Mouse (Mus musculus) embryonic facial prominence, embryonic 14.5 days (tissue): Measurements from ENCODE around the gene Zkscan16. TPM values are rescaled to one million over a fixed set of nuclear protein-coding genes. Genes with fewer than 3 reads are reported as not detected.

Experiments
- ATAC-seq: fragments of 200-750 bp; cut with Nextera tagmentation; 2 replicates; pipeline ENCODE4 v1.8.0; 2017; ENCODE audit warnings: low read depth, moderate number of reproducible peaks, moderate TSS enrichment
- DNase-seq: peaks from one replicate; pipeline ENCODE4 v3.0.0-alpha.2; 2015; ENCODE audit warnings: low spot score
- H3K27ac ChIP-seq: fragments of 300-500 bp; sonication (generic); replicated peaks from 2 replicates; pipeline ENCODE4 v1.5.1; 2014; ENCODE audit warnings: low read depth, mild to moderate bottlenecking, low read length, moderate library complexity
- H3K27me3 ChIP-seq: fragments of 300-500 bp; sonication (generic); replicated peaks from 2 replicates; pipeline ENCODE4 v1.6.1; 2014; ENCODE audit warnings: low read length; ENCODE audit not compliant: control insufficient read depth, insufficient read depth
- H3K36me3 ChIP-seq: fragments of 300-500 bp; sonication (generic); 2 replicates; pipeline ENCODE4 v1.6.1; 2014; ENCODE audit warnings: low read length, mixed read lengths; ENCODE audit not compliant: control insufficient read depth, insufficient read depth
- H3K4me1 ChIP-seq: fragments of 300-500 bp; sonication (generic); 2 replicates; pipeline ENCODE4 v1.6.1; 2014; ENCODE audit warnings: antibody characterized with exemption, low read length; ENCODE audit not compliant: control insufficient read depth, insufficient read depth
- H3K4me2 ChIP-seq: fragments of 300-500 bp; sonication (generic); 2 replicates; pipeline ENCODE4 v1.6.1; 2014; ENCODE audit warnings: low read depth, mild to moderate bottlenecking, low read length, moderate library complexity, mixed read lengths
- H3K4me3 ChIP-seq: fragments of 300-500 bp; sonication (generic); 2 replicates; pipeline ENCODE4 v1.5.1; 2014; ENCODE audit warnings: low read depth, mild to moderate bottlenecking, low read length
- H3K9ac ChIP-seq: fragments of 300-500 bp; sonication (generic); 2 replicates; pipeline ENCODE4 v1.6.1; 2014; ENCODE audit warnings: low read depth, mild to moderate bottlenecking, low read length, moderate library complexity, mixed read lengths
- H3K9me3 ChIP-seq: fragments of 300-500 bp; sonication (generic); 2 replicates; pipeline ENCODE4 v1.6.1; 2016; ENCODE audit warnings: low read length; ENCODE audit not compliant: control insufficient read depth
- WGBS: fragments of 180-500 bp; shearing (Covaris S2); extraction: QIAGEN DNeasy Blood & Tissue Kit; methylation state at CpG from one replicate; pipeline ENCODE4 v1.1.7; 2014; 5-methylcytosine and 5-hydroxymethylcytosine counted together
- polyA plus RNA-seq: library from polyadenylated mRNA; unstranded; fragments of >200 nt; fragmentation: Nextera tagmentation; extraction: Ambion mirVana; gene quantifications from 2 replicates; pipeline ENCODE4 v1.2.1, GENCODE M21; 2014

Gene Zkscan16
- polyA plus RNA-seq, 1 experiment from 2014 or later, result 0.75 TPM

DNA sequence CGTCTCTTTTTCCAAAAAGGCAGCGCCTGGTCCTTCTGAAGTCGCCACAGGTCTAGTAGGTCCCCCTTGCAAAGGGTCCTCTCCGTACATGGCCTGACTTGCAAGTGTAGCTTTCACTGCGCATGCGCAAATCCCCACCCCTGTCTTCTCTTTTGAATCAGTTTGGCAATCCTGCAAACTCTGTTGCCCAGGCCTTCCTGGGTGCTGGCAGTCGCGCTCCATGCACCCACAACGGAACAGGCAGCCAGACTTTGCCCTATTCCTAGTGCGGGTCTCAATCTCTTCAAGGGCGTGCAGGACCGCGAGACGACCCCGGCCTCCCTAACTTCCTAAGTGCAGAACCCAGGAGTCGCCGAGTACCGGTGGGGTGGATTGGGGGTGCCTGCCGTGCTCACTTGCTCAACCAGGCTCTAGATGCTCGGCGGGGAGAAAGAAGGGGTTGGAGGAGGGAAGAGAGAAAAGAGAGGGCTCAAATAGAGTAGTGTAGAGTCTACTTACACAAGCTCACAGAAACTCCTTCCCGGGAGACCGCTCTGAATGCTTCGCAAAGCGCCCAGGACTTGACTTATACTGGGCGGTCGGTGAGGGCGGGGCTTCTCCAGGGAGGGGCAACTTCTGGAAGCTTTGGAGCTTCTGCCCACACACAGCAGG, 43.2 kb downstream of the Zkscan16 start, which contains the start of gene Ptgr1:
TSS of gene Ptgr1 (minus strand) at position 580 of the 651 bp plus-strand sequence.
- Histone ChIP-seq H3K27ac (peak within 1 kb of the TSS; percentile 54; the same call in 1 of the 2 replicates), H3K27me3 (no peaks in the 10 kb centered on the region), H3K4me1 (no peaks in the 10 kb centered on the region), H3K9ac (peak within 1 kb of the TSS; percentile 65), H3K4me2 (peak within 1 kb of the TSS; percentile 81), H3K9me3 (no peaks in the 10 kb centered on the region), H3K4me3 (peak within 1 kb of the TSS; percentile 64), H3K36me3 (0 out of 2 replicates have a peak, but pooled peaks cover 9% of the 10 kb centered on the region)
- ATAC-seq, result peak; percentile 70
- DNase-seq, result peak; percentile 93
- WGBS, result under 1% methylated on average over 27 of the region's 28 CpGs

DNA sequence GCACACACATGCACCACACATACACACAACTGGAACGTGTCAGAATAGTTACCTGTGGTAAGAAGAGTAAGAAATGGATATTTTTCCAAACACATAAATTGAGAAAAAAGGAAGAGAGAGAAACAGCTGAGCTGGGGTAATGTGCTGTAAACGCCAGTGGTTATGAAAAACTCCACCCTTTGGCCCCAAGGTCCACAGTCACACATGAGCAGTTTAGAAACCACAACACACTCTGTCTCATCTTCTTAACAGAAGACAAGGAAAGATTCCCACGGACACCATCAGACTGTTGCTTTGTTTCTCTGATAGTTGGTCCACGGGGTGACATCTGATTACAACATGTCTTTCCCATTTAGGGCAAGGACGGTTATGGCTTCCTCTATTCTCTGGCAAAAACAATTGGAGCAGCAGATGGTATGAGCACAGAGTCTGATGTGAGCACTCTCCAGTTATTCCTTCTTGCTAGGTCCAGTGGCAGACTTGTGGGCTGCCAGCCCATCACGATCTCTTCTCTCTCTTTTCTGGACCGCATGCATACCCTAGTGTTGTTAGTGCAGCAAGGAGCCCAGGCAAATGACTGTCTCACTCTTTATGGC, 46.0 kb downstream of the Zkscan16 start:
- Histone ChIP-seq H3K27me3 (no peaks in the 10 kb centered on the region), H3K9ac (no peak overlapping the region), H3K4me3 (no peak overlapping the region), H3K9me3 (no peaks in the 10 kb centered on the region), H3K4me1 (no peaks in the 10 kb centered on the region), H3K27ac (no peak overlapping the region), H3K4me2 (no peak overlapping the region), H3K36me3 (no peaks in the 10 kb centered on the region)
- 82% methylated on average over 7 of the region's 7 CpGs for WGBS
- no peak for DNase-seq
- no peak for ATAC-seq

DNA sequence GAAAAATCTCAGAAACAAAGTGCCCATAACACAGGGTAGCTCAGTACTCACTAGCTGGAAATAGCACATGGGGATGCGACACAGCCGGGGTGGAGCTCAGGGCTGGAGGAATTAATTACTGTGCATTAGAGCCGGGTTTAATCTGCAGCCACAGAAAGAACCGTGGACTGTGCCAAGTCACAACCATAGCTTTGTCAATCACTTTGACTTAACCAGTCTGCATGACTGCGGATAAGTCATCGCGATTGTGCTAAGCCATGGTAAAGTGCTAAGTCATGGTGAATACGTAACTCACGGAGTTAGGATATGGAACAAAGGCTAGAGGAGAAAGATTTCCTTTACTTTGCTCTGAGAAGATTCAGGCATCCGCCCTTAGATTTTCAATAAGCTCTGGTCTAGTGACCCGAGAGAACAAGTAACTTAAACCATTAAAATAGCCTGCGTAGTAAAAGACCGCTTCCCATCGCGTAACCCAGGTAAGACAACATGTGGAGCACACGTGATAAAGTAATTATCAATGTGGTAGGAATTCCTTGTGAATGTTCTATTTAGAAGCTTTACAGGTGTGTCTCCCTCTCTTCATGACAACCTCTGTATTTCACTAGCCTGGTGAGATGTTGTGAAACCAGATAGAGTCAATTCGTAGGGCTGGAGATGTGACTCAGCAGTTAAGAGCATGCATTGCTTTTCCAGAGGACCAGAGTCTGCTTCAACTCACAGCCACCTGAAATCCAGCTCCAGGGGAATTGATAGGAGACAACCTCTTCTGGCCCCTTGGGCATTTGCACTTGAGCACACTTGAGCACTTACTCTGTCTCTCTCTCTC, 47.4 kb downstream of the Zkscan16 start:
- DNase-seq (no peak), ATAC-seq (no peak)
- Histone ChIP-seq H3K4me2 (no peak overlapping the region), H3K4me3 (no peak overlapping the region), H3K4me1 (no peaks in the 10 kb centered on the region), H3K9ac (no peak overlapping the region), H3K27ac (no peak overlapping the region), H3K27me3 (no peaks in the 10 kb centered on the region), H3K9me3 (no peaks in the 10 kb centered on the region), H3K36me3 (no peaks in the 10 kb centered on the region)
- 78% methylated on average over 17 of the region's 17 CpGs for WGBS

DNA sequence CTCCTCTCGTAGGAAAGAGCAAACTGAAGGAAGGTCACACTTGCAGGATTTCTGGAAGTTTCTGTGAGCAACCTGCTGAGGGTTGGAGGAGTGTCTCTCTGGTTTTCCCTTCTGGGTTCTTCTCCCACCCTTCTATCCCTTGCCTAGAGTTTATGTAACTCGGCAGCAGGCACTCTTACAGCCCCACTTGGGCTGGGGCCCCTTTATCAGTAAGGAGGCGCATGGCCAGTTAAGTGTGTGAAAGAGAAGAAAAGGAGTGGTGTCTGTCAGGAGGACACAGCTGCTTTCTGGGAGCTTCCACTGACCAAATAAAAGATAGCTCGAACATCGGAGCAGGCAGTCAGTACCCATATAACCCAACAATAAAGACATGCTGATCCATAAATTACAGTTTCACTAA, 48.8 kb downstream of the Zkscan16 start:
- Histone ChIP-seq H3K9ac (no peak overlapping the region), H3K4me1 (no peaks in the 10 kb centered on the region)

DNA sequence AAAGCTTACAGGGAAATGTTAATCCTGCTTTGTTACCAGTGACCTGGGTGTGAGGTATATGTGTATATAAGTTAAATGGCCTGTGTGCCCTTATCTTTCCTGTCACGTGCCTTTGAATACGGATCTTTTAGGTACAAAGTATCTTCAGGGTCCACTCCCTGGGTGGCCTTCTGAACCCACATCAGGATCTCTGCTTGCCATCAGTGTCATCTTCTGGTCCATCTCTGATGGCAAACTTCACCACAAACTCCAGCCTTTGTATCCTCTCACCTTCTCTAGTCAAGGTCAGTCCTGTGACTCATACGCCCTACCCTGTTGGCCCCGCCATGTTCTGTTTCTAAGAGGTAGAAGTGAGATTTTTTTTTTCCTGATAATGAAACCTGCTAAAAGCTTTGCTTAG, 51.3 kb downstream of the Zkscan16 start, which contains the start of gene Dnajc25:
TSS of gene Dnajc25 (plus strand) at position 301 of the 400 bp plus-strand sequence.
- H3K4me1 ChIP-seq, result no peaks in the 10 kb centered on the region
- ATAC-seq, result no peak
- H3K9ac ChIP-seq, result no peak within 1 kb of the TSS
- H3K27me3 ChIP-seq, result no peaks in the 10 kb centered on the region
- H3K36me3 ChIP-seq, result no peaks in the 10 kb centered on the region
- H3K4me2 ChIP-seq, result no peak within 1 kb of the TSS
- no peaks in the 10 kb centered on the region for H3K9me3 ChIP-seq
- DNase-seq, result no peak
- H3K4me3 ChIP-seq, result no peak within 1 kb of the TSS
- H3K27ac ChIP-seq, result no peak within 1 kb of the TSS
- 95% methylated on average over 4 of the region's 4 CpGs for WGBS

More for the DNA sequence above, 48.8 kb downstream of the Zkscan16 start:
- 83% methylated on average over 5 of the region's 5 CpGs for WGBS
- no peaks in the 10 kb centered on the region for H3K36me3 ChIP-seq
- H3K9me3 ChIP-seq, result no peaks in the 10 kb centered on the region
- no peak overlapping the region for H3K27ac ChIP-seq
- ATAC-seq (no peak), DNase-seq (no peak)
- no peak overlapping the region for H3K4me2 ChIP-seq
- no peaks in the 10 kb centered on the region for H3K27me3 ChIP-seq
- H3K4me3 ChIP-seq, result no peak overlapping the region

DNA sequence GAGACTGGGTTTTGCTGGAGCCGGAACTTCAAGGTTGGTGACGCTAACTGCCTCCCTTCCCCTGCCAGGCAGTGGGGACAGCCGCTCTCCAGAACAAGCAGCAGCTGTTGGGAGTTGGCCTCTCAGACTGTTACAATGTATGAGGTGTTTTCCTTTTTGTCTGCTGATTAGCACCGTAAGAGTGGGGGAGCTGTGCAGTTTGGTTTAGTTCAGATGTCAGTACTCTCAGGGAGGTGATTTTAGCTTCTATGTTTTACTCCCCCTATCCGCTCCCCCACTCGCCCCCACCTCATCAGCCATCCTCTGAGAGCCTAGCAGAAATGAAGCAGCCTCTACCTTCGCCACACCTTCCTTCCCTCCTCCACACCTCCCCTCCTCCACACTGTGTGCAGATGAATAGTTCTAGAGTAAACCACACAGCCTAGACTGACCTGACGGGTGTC, 51.8 kb downstream of the Zkscan16 start:
- Histone ChIP-seq H3K9me3 (no peaks in the 10 kb centered on the region), H3K27me3 (no peaks in the 10 kb centered on the region), H3K4me3 (no peak overlapping the region), H3K36me3 (no peaks in the 10 kb centered on the region), H3K9ac (no peak overlapping the region), H3K4me2 (no peak overlapping the region), H3K4me1 (no peaks in the 10 kb centered on the region), H3K27ac (no peak overlapping the region)
- 69% methylated on average over 8 of the region's 8 CpGs for WGBS
- DNase-seq (no peak), ATAC-seq (no peak)

DNA sequence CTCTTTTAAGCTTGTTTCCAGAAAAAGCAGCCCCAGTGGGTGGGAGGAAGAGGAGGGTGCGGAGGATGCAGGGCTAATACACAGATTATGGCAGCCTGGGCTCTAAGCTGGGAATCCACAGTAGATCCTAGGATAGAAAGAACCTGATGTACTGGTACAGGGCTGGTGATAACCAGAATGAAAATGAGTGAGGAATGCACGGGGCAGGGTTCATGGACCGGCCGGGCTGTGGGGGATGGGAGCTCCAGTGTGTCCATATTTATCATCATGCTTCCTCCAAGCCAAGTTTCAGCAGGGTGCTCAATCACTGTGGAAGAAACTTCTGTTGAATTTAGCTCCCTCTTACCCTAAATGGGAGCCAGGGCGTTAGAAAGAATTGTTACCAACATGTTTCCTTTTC, 53.7 kb downstream of the Zkscan16 start:
- no peak overlapping the region for H3K27ac ChIP-seq
- H3K36me3 ChIP-seq, result no peaks in the 10 kb centered on the region
- ATAC-seq (no peak), DNase-seq (no peak)
- H3K27me3 ChIP-seq, result no peaks in the 10 kb centered on the region
- H3K9me3 ChIP-seq, result no peaks in the 10 kb centered on the region
- H3K4me2 ChIP-seq, result no peak overlapping the region
- no peak overlapping the region for H3K9ac ChIP-seq
- H3K4me1 ChIP-seq, result no peaks in the 10 kb centered on the region
- no peak overlapping the region for H3K4me3 ChIP-seq
- 79% methylated on average over 5 of the region's 5 CpGs for WGBS

DNA sequence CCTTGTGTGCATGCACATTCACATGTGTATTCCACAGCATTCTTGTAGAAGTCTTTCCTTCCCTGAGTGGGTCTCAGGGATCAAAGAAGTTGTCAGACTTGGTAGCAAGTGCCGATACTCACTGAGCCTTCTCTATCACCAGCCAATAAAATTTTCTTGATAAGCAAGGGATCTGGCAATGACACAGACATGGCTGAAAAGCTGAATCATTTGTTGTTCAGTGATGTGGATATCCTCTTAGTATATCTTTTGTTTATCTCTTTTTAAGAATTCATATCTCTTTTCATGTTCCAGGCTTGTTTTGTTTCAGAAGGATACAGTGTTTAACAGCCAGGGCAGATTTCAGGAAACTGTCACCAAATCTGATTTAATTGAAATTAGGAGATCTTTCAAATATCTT, 55.3 kb downstream of the Zkscan16 start:
- DNase-seq (no peak), ATAC-seq (no peak)
- no peaks in the 10 kb centered on the region for H3K27me3 ChIP-seq
- WGBS, result 88% methylated on average over 1 of the region's 1 CpGs
- H3K4me1 ChIP-seq, result no peaks in the 10 kb centered on the region
- no peak overlapping the region for H3K4me2 ChIP-seq
- no peak overlapping the region for H3K9ac ChIP-seq
- no peaks in the 10 kb centered on the region for H3K9me3 ChIP-seq
- no peak overlapping the region for H3K4me3 ChIP-seq
- no peaks in the 10 kb centered on the region for H3K36me3 ChIP-seq
- no peak overlapping the region for H3K27ac ChIP-seq
